Mouse (Mus musculus) kidney, adult 2 months (tissue): ENCODE data around the gene Gm45521.

Experiments
- CTCF ChIP-seq: fragments of 200-500 bp; conservative IDR thresholded peaks from 2 replicates; pipeline ENCODE4 v1.5.1; 2011; ENCODE audit warnings: low read depth, mild to moderate bottlenecking, control low read depth, low read length, moderate library complexity, mixed read lengths; ENCODE audit not compliant: insufficient read depth, insufficient read length
- POLR2A ChIP-seq: fragments of 200-500 bp; IDR thresholded peaks from one replicate; pipeline ENCODE4 v1.6.1; 2011; ENCODE audit warnings: low read depth, low read length, control low read depth

DNA sequence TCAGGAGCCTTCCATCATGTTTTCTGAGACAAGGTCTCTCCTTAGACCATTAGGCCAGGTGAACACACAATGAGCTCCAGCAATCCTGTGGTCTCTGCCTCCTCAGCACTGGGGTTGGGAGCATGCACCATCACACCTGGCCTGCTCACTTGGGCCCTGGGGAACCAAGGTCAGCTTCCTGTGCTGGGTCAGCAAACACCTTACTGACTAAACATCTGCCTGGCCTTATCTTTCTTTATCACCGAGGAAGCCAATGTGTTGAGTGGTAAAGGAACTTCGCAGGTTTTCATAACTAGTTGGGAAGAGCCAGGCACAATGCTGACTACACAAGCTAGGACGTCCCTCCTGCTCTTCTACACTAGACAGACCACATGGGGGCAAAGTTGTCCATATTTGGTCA is 32.9 kb downstream of the Gm45521 start:
- TF ChIP-seq CTCF (no peak), POLR2A (no peak)
